Mouse (Mus musculus) forebrain, embryonic 16.5 days (tissue): ENCODE measurements around the gene Crygs. TPM values are rescaled to one million over a fixed set of nuclear protein-coding genes. Genes with fewer than 3 reads are reported as not detected.
"Not testable (repeated sequence)": the region's sequence is repeated elsewhere in the genome, so short reads cannot be mapped to it uniquely, and the experiment has no call there.

Source experiments
- ATAC-seq: fragments of 200-750 bp; cut with Nextera tagmentation; 2 replicates; pipeline ENCODE4 v1.8.0; 2017; ENCODE audit warnings: mild to moderate bottlenecking, moderate library complexity
- H3K27ac ChIP-seq: fragments of 300-500 bp; sonication (generic); 2 replicates; pipeline ENCODE4 v1.5.1; 2014; ENCODE audit warnings: low read length, control low read depth
- H3K27me3 ChIP-seq: fragments of 300-500 bp; sonication (generic); replicated peaks from 2 replicates; pipeline ENCODE4 v1.6.1; 2014; ENCODE audit warnings: low read length; ENCODE audit not compliant: control insufficient read depth, insufficient read depth
- H3K36me3 ChIP-seq: fragments of 300-500 bp; sonication (generic); 2 replicates; pipeline ENCODE4 v1.6.1; 2014; ENCODE audit not compliant: control insufficient read depth, insufficient read depth
- H3K4me1 ChIP-seq: fragments of 300-500 bp; sonication (generic); replicated peaks from 2 replicates; pipeline ENCODE4 v1.6.1; 2014; ENCODE audit warnings: low read length; ENCODE audit not compliant: control insufficient read depth, insufficient read depth
- H3K4me2 ChIP-seq: fragments of 300-500 bp; sonication (generic); 2 replicates; pipeline ENCODE4 v1.6.1; 2014; ENCODE audit warnings: mild to moderate bottlenecking, low read length, control low read depth
- H3K4me3 ChIP-seq: fragments of 300-500 bp; sonication (generic); replicated peaks from 2 replicates; pipeline ENCODE4 v1.5.1; 2014; ENCODE audit warnings: mild to moderate bottlenecking, low read length, control low read depth
- H3K9ac ChIP-seq: fragments of 300-500 bp; sonication (generic); replicated peaks from 2 replicates; pipeline ENCODE4 v1.6.1; 2014; ENCODE audit warnings: low read depth, low read length, control low read depth
- H3K9me3 ChIP-seq: fragments of 300-500 bp; sonication (generic); 2 replicates; pipeline ENCODE4 v1.6.1; 2016; ENCODE audit warnings: low read length; ENCODE audit not compliant: control insufficient read depth
- WGBS: fragments of 180-500 bp; shearing (Covaris S2); extraction: QIAGEN DNeasy Blood & Tissue Kit; methylation state at CpG from one replicate; pipeline ENCODE4 v1.1.7; 2014; 5-methylcytosine and 5-hydroxymethylcytosine counted together
- polyA plus RNA-seq: library from polyadenylated mRNA; unstranded; fragments of >200 nt; fragmentation: Nextera tagmentation; extraction: Ambion mirVana; gene quantifications from 2 replicates; pipeline ENCODE4 v1.2.1, GENCODE M21; 2015

The Crygs gene
- polyA plus RNA-seq, 1 experiment from 2014 or later = not detected

GRCm38 (mm10) chr16:22797521-22797920 lies 13.9 kb downstream of the Crygs start:
- H3K36me3 ChIP-seq = no peaks in the 10 kb centered on the region
- H3K9me3 ChIP-seq = no peaks in the 10 kb centered on the region
- H3K27ac ChIP-seq = no peak overlapping the region
- 71% methylated on average over 5 of the region's 5 CpGs for WGBS
- peaks cover 3% of the 10 kb centered on the region; the same call in 1 of the 2 replicates for H3K4me1 ChIP-seq
- H3K4me3 ChIP-seq = no peak overlapping the region
- ATAC-seq = no peak
- H3K9ac ChIP-seq = no peak overlapping the region
- no peaks in the 10 kb centered on the region for H3K27me3 ChIP-seq
- H3K4me2 ChIP-seq = no peak overlapping the region

GRCm38 (mm10) chr16:22795497-22795896 lies 15.9 kb downstream of the Crygs start:
- no peak for ATAC-seq
- H3K27ac ChIP-seq = no peak overlapping the region
- H3K36me3 ChIP-seq = no peaks in the 10 kb centered on the region
- H3K9me3 ChIP-seq = no peaks in the 10 kb centered on the region
- no peaks in the 10 kb centered on the region for H3K27me3 ChIP-seq
- 55% methylated on average over 3 of the region's 3 CpGs for WGBS
- H3K4me3 ChIP-seq = no peak overlapping the region
- peaks cover 5% of the 10 kb centered on the region for H3K4me1 ChIP-seq
- H3K4me2 ChIP-seq = no peak overlapping the region
- no peak overlapping the region for H3K9ac ChIP-seq

- Histone ChIP-seq H3K9ac (no peak overlapping the region), H3K4me2 (no peak overlapping the region), H3K4me3 (no peak overlapping the region), H3K4me1 (peaks cover 13% of the 10 kb centered on the region), H3K27me3 (no peaks in the 10 kb centered on the region), H3K27ac (no peak overlapping the region), H3K9me3 (no peaks in the 10 kb centered on the region), H3K36me3 (no peaks in the 10 kb centered on the region)
- WGBS = 11% methylated on average over 2 of the region's 2 CpGs
- ATAC-seq = no peak
These were observed 20.1 kb downstream of the Crygs start for GRCm38 (mm10) chr16:22791235-22791634.

GRCm38 (mm10) chr16:22789908-22790367 lies 21.4 kb downstream of the Crygs start:
- ATAC-seq = peak; percentile 77
- Histone ChIP-seq H3K4me2 (no peak overlapping the region), H3K36me3 (no peaks in the 10 kb centered on the region), H3K4me1 (peaks cover 13% of the 10 kb centered on the region), H3K9me3 (no peaks in the 10 kb centered on the region), H3K9ac (no peak overlapping the region), H3K27ac (no peak overlapping the region), H3K4me3 (no peak overlapping the region), H3K27me3 (no peaks in the 10 kb centered on the region)
- whole genome bisulfite sequencing = 50% methylated on average over 10 of the region's 10 CpGs

GRCm38 (mm10) chr16:22782686-22783085 lies 28.7 kb downstream of the Crygs start:
- H3K36me3 ChIP-seq = no peaks in the 10 kb centered on the region
- H3K4me3 ChIP-seq = no peak overlapping the region
- no peaks in the 10 kb centered on the region for H3K4me1 ChIP-seq
- ATAC-seq = no peak
- no peak overlapping the region for H3K4me2 ChIP-seq
- H3K9me3 ChIP-seq = no peaks in the 10 kb centered on the region
- WGBS = 85% methylated on average over 5 of the region's 5 CpGs
- no peak overlapping the region for H3K27ac ChIP-seq
- no peaks in the 10 kb centered on the region for H3K27me3 ChIP-seq
- no peak overlapping the region for H3K9ac ChIP-seq

GRCm38 (mm10) chr16:22779228-22779835 lies 32.0 kb downstream of the Crygs start:
- ATAC-seq = peak; percentile 26; the same call in 1 of the 2 replicates
- Histone ChIP-seq H3K27ac (no peak overlapping the region), H3K9me3 (no peaks in the 10 kb centered on the region), H3K36me3 (no peaks in the 10 kb centered on the region), H3K4me1 (no peaks in the 10 kb centered on the region), H3K9ac (no peak overlapping the region), H3K4me2 (no peak overlapping the region), H3K4me3 (no peak overlapping the region), H3K27me3 (no peaks in the 10 kb centered on the region)
- 78% methylated on average over 3 of the region's 3 CpGs for WGBS

GRCm38 (mm10) chr16:22778296-22778695 lies 33.1 kb downstream of the Crygs start:
- WGBS = 93% methylated on average over 12 of the region's 12 CpGs
- ATAC-seq, H3K36me3 ChIP-seq, H3K27me3 ChIP-seq, H3K27ac ChIP-seq, H3K4me2 ChIP-seq, H3K9ac ChIP-seq, H3K9me3 ChIP-seq, H3K4me3 ChIP-seq, H3K4me1 ChIP-seq: not testable (repeated sequence)

GRCm38 (mm10) chr16:22775471-22775985 lies 35.8 kb downstream of the Crygs start:
- ATAC-seq = no peak
- no peak overlapping the region for H3K4me3 ChIP-seq

GRCm38 (mm10) chr16:22768661-22769060 lies 42.7 kb downstream of the Crygs start:
- H3K36me3 ChIP-seq = no peaks in the 10 kb centered on the region
- 89% methylated on average over 8 of the region's 8 CpGs for WGBS
- H3K27me3 ChIP-seq = no peaks in the 10 kb centered on the region
- H3K4me3 ChIP-seq = no peak overlapping the region
- no peak overlapping the region for H3K4me2 ChIP-seq
- H3K9ac ChIP-seq = no peak overlapping the region
- no peak overlapping the region for H3K27ac ChIP-seq
- H3K9me3 ChIP-seq = no peaks in the 10 kb centered on the region
- ATAC-seq = no peak
- H3K4me1 ChIP-seq = no peaks in the 10 kb centered on the region

More at GRCm38 (mm10) chr16:22775471-22775985, 35.8 kb downstream of the Crygs start:
- Histone ChIP-seq H3K27me3 (no peaks in the 10 kb centered on the region), H3K4me1 (no peaks in the 10 kb centered on the region), H3K9me3 (no peaks in the 10 kb centered on the region), H3K36me3 (no peaks in the 10 kb centered on the region), H3K9ac (no peak overlapping the region), H3K4me2 (no peak overlapping the region), H3K27ac (no peak overlapping the region)
- WGBS = 66% methylated on average over 5 of the region's 5 CpGs
